Mouse (Mus musculus) heart, postnatal 4 days (tissue): ENCODE results near the gene Gm3278. TPM values are rescaled to one million over a fixed set of nuclear protein-coding genes. Genes with fewer than 3 reads are reported as not detected.
A peak's percentile ranks its signal among the peaks of the same experiment; 100 is the strongest.
"Not testable (repeated sequence)": the region's sequence is repeated elsewhere in the genome, so short reads cannot be mapped to it uniquely, and the experiment has no call there.

Source experiments
- DNase-seq: peaks from one replicate; pipeline ENCODE4 v3.0.0; 2021
- total RNA-seq, 2 experiments: library from RNA; stranded (reverse); gene quantifications; 2 replicates each; pipeline ENCODE4 v1.2.3; 2021

Gene Gm3278
- not detected for total RNA-seq

DNA sequence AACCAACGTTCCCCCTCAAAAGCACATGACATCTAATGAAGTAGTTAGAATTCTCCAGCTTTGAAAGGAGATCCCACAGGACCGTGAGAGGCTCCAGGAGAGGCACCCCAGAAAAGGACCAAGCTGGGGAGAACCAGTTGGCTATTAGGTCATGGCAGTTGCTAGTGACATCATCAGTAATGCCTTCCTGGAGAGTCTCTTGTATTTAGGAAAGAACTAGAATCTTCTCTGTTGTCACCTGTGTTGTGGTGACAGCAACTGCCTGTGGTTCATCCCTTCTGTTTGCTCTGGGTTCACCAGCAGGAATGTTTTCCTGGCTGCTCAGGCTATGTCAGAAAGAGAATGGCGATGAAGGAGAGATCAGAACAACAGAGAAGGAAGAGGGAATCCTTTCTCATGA is at the start of gene Gm3278:
Gene Gm3278 (plus strand): TSS at position 301 of the 400 bp plus-strand sequence.
- DNase-seq, result not testable (repeated sequence)

DNA sequence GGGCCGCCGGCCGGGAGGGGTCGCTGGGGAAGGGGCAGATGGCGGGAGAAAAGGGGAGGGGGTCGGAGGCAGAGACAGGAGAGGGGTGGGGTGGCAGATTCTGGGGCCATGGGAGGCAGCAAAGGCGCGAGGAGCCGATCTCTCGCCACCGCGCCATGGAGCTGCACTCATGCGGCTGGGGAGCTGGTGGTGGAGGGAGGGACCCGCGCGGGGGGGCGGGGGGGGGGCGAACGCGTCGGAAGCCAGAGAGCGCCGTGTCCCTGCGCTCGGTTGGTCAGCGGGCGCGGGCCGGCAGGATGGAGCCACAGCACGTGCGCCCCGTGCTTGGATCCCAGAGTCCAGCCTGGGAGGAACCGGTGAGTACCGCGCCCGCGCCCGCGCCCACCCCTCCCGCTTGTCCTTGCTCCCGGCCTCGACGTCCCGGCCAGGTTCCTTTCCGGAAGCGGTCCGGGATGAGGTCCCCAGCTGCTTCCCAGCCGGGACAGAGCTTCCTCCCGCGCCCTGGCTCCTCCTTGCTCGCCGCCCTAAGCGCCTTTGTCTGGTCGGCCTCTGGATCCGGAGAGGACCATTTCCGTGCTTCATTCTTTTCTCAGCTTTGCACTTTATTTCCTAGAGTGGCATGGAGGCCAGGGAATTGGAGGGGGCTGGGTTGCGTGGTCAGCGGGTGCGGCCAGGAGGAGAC is 36.8 kb upstream of the Gm3278 start, which contains the start of gene Gm3264:
Gene Gm3264 (plus strand): TSS at position 278 of the 682 bp plus-strand sequence.
- peak; percentile 38 for DNase-seq

Other genes with a start within 250 kb of the Gm3278 start
- not detected for gene Gm3239, start 228.2 kb upstream of the Gm3278 start, total RNA-seq
- gene Gm7876, start 183.2 kb upstream of the Gm3278 start, total RNA-seq, result not detected
- gene Gm3252, start 165.6 kb upstream of the Gm3278 start, total RNA-seq, result under 1 TPM; 0.17 to 0.23 TPM
- gene Gm9602, start 116.1 kb upstream of the Gm3278 start, total RNA-seq, result not detected
- not detected for gene Gm3269, start 54.3 kb upstream of the Gm3278 start, total RNA-seq
- gene Gm3264, start 36.8 kb upstream of the Gm3278 start, total RNA-seq, result 1 to 10 TPM in 1 of 2 experiments, under 1 TPM in 1; 0.81 to 5.3 TPM
- gene Gm8297, start 91.5 kb downstream of the Gm3278 start, total RNA-seq, result not detected
- not detected for gene Gm3298, start 123.5 kb downstream of the Gm3278 start, total RNA-seq
- gene 4930555G01Rik, start 158.2 kb downstream of the Gm3278 start, total RNA-seq, result not detected
- under 1 TPM in 1 of 2 experiments, not detected in 1; 0.52 TPM for gene Gm8281, start 178.6 kb downstream of the Gm3278 start, total RNA-seq
- gene Gm8279, start 239.1 kb downstream of the Gm3278 start, total RNA-seq, result not detected